Mouse (Mus musculus) WW6 (cell line): Measurements from ENCODE around the gene Mtmr12.

ENCODE experiments used
- DNase-seq: peaks from one replicate; pipeline ENCODE4 v3.0.0-alpha.2; 2013; ENCODE audit warnings: low read depth, low spot score

Gene Mtmr12

DNA sequence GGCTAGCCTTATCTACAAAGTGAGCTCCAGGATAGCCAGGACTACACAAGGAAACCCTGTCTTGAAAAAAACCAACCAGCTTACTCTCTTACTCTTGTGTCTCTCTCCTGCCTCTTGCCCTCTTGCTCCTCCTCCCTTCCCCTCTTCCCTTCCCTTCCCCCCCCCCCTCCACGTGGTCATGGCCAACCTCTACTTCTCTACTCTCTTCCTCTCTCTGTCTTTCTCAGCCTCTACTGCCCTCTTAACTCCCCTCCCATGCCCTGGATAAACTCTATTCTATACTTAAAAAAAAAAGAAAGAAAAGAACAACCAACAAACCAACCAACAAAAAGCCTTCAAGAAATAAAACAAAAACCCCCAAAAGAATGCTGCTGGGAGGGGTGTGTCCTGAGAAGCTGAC is 30.7 kb downstream of the Mtmr12 start:
- no peak for DNase-seq

DNA sequence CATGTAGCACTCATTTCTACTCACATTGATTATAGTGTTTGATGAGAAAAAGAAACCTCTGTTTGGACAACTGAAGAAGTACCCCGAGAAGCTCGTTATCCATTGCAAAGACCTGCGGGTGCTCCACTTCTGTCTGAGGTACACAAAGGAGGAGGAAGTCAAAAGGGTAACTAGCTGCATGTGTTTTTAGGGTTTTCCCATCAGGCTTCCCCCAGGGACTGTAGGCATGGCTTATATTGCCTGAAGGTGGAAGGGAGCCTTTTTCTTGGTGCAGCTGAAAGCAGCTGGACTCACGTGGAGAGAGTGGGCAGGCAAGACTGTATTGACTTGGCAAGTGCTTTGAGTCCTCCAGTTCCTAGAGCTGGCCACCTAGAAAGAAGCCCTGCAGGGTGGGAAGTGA is 31.2 kb downstream of the Mtmr12 start:
- no peak for DNase-seq

DNA sequence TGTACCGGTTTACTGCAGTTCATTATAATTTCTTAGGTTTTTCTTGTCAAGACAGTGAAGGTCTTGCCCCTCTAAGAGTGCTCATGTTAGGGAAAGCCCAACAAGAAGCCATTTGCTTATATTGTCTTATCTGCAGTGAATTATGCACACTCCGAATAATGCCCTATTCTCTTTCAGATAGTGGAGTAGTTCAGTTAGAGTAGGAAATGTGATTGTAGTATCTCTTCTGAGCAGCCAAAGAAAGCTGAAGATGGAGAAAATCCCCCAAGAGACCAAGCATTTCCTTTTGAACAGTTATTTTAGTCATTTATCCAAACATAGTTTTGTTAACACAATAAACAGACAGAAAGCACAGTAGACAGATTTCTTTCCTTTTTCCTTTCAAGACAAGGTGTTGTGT is 32.1 kb downstream of the Mtmr12 start:
- no peak for DNase-seq

DNA sequence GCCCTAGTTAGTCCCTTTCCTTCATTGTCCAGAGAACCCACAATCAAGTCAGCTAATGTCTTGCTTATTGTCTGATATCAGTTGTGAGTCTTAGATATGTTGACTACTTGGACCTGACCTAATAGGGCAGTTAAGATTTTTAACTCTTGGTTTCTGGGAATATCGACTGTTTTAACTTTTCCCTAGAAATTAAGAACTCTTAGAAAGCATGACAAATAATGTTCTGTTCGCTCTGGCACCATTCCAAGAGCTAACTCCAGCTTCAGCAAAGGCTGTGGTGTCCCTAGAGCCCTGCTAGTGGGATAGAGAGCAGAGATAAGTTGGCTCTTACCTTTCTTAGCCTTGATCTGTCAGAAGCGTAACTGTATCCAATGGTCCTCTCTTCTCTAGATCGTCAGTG is 32.7 kb downstream of the Mtmr12 start:
- DNase-seq, result no peak

DNA sequence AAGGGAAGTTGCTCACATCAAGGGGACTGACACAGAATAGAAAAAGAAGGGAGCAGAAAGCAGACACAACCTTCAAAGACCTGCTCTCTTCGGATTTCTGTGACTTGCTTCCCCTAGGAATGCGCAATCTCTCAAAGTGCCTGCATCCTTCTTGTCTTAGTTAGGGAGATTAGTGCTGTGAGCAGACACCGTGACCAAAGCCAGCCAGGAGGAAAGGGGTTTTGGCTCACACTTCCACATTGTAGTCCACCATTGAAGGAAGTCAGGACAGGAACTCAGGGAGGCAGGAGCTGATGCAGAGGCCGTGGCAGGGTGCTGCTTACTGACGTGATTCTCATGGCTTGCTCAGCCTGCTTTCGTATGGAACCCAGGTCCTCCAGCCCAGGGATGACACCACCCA is 33.5 kb downstream of the Mtmr12 start:
- no peak for DNase-seq

DNA sequence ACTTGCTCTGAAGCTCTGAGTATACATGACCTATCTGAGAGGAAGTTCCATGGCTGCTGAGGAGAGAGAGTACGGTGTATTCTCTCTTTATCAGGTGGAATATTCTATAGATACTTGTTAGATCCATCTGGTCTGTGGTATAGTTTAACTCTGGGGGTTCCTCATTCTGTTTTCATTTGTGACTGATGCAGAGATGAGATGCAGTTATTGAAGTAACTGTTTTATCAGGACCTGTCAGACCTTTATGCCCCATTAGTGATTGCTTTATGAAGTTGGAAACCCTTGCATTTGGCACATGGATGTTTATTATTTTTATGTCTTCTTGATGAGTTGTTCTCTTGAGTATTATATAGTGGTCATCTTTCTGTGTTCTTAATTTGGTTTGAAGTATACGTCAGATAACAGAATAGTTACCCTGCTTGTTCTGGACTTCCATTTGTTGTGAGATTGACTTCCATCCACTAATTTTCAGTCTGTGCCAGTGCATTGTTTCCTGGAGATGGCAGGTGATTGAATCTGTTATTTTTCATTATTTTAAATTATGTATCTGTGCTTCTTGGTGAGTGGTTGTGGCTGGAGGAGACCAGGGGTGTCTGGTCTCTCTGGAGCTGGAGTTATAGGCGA is 36.0 kb downstream of the Mtmr12 start:
- DNase-seq, result no peak

DNA sequence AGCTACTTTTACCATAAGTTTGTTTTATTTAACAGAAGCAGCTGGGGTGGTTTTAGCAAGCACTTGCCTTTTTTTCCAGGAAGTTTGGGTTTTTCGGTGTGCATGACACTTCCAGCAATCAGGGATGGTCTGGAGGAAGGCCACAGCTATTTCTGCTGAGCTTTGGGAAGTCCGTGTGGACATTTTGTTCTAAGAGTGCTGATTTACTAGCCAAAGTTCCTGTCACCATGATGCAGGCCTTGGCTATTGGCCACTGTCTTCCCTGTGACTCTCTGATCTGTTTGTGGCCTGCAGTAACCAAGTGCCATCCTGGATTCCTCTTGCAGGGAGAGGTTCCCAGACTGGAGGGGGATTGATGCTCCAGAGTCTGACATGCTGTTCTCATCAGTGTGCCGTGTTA is 39.0 kb downstream of the Mtmr12 start:
- no peak for DNase-seq

DNA sequence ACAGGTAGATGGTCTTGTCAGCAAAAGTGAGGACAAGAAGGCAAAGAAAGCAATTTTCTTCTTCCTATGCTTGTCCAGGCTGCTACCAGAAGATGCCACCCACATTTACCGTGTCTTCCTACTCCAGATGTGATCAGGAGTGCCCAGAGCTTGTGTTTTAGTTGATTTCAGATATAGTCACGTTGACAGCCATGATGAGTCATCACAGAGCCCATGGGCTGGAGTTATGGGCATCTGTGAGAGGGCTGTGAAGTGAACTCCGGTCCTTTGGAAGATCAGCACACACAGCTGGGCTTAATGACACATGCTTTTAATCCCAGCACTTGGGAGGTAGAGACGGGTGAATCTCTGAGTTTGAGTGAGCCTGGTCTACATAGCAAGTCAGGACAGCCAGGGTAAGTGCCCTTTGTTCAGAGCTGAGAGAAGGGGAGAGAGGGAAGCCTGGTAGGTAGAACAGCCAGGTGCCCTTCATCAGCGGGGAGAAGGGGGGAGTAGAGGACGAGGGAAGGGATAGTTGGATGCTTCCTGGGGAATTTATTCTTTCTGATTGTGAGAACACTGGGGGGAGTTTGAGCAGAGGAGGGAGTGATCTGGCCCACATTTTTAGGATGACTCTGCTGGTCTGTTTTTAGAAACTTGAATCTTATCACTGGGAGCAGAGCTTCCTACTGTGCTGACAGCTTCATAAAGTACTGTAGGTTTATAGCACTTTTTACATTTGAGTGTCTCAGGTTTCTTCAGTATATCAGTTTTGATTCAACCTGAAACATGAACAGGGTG is 40.9 kb downstream of the Mtmr12 start:
- no peak for DNase-seq

DNA sequence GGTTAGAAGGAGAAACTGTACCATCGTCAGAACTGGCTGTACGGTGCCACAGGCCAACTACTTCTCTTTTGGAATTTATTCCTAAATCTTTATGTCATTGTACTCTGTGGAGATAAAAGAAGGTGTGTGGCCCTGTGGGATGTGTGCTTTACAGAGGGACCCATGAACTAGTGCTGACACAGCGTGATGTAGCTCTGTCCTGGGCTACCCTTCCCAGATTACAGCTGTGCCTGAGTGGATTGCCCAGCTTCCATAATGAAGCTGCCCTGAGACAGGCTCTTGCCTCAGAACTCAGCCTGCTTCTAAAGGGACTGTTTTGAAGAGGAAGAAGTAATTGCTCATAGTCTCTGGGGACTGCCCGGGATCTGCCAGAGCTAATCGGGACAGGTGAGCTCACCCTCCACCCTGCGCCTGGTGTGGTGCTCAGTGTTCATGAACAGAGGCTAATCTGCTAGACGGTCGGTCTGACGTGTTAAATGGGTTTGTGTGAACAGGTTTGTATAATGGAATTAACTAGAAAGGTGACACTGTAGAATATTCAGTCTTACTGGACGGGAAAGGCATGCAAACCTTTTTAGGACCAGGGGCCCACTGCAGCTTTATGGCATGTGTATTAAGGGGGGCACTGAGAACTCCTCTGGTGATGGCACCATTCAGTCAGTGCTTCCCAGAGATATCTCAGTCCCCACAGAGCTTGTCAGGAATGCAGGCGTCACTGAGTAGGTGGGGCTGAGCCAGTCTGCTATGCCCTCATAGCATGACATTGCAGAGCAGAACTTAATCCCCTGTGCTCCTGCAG is 41.7 kb downstream of the Mtmr12 start:
- DNase-seq, result no peak

DNA sequence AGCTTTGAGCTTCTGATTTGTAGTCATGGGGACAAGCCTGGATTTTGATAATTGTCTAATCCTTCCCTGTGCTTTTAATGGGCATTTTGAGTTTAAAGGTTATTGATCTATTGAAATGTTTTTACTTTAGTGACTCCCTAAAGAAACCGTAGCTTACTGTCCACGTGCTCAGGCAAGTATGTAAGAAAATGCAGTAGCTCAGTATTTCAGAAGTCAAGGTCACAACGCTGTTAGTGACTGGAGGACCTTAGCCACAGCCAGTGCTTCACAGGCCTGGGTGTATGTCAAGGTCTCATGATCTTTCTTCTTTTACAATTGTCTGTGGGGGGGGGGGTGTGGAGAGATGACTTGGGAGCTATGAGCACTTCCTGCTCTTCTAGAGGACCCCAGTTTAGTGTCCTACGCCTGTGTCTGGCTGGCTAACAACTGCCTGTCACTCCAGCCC is 42.4 kb downstream of the Mtmr12 start:
- no peak for DNase-seq

DNA sequence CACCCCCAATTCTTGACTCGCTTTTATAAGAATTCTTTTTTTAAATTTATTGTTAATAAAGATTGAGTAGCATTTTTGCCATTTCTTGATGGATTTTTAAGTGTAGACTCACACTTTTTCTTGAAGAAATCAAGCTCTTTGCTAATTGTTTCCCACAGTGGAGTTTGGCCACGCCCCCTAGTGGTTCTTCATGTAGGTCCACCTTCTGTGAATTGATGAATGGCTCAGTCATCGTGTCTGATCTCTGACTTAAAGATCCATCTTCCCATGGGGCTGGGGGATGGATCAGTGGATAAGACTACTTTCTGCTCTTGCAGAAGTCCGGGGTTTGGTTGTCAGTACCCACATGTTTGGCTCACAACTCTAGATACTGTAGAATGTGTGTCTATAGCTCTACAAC is 43.5 kb downstream of the Mtmr12 start:
- no peak for DNase-seq

DNA sequence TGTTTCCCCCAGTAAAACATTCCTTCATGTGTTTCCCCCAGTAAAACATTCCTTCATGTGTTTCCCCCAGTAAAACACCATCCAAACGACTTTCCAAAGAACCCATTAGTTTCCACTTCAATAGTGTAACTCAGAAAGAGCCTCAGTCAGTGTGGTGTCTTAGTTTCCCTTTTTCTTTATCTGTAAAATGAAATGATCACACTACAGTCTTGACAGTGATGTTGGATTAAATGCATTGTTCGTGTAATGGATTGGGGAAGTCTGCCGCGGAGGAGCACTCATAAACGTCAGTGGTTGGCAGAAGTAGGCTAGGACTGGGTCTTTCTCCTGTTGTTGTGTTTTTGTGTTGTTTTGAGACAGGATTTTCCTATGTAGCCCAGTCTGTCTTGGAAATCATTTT is 45.5 kb downstream of the Mtmr12 start:
- no peak for DNase-seq

DNA sequence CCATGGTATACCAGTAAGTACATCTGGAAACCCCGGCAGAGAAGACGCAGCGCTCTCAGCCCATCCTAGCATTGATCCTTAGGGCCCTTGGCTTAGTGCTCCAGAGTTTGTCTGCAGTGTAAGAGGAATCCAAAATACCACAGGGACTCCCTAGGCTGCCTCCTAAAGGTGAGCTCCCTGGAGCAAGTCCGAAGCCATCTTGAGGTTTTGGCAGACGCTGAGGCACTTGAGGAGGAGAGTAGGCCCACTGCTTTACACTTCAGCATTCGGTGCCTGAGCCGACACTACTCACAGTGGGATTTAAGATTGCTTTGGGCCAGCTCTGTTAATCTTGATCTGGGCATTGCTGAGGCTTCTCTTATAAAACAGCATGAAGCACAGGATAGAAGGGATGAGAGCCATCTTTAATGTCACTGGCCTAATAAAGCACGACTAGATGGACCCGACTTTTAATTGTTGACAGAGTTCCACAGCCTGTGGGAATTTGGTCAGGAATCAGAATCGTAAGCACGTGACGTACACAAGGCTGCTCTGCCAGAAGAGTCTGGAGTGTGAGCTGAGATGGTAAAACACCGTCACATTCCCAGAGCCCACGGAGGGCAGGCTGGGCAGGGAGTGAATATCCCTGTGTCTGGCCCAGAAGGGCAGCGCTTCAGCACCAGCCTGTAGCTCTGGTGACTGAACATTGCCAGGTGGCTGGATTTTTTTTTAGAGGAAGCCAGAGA is 46.8 kb downstream of the Mtmr12 start:
- DNase-seq, result no peak

DNA sequence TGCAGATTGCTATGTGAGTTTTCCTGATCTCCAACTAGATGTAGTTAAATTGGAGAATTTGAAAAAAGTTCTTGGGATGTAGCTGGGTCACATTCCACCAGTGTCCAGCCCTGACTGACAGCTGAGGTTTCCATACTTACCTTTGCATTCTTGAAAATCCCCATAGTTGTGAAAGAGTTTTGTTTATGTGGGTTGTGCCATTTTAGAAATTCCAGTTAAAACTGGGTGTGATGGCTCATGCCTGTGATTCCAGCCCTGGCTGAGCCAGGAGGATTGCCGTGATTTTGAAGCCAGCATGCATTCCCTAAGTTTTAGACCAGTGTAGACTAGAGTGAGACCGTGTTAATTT is 47.3 kb downstream of the Mtmr12 start:
- no peak for DNase-seq

DNA sequence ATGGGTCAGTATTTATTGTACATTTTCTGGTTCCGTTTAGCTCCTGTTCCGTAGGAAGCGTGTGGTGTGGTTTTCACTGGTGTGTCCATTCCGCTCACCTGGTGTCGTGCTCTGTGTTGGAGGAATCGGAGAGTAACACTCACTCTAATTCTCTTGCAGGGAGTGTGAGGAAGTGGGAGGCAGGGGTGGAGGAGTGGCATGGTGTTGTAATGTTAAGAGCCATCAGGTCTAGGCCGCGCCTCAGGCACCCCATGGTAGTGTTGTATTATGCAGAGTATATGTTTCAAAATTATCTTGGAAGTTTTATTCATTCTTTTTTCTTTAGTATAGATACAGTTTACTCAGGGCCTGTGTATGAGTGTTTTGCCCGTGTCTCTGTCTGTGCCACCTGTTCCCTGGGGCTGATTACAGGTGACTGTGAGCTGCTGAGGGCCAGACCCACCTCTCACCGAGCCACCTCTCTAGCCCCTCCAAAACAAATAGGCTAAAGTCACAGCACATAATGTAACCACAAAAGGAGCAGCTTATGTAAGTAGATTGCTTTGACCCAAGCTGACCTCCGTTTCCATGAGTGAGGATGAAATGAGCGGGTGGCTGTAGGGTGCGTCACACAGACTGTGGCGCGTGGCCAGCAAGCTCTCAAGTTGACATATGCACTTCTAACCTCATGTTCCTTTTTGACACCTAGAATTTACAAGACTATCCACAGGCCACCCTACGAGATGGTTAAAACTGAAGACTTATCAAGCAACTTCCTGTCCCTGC is 53.1 kb downstream of the Mtmr12 start:
- no peak for DNase-seq

DNA sequence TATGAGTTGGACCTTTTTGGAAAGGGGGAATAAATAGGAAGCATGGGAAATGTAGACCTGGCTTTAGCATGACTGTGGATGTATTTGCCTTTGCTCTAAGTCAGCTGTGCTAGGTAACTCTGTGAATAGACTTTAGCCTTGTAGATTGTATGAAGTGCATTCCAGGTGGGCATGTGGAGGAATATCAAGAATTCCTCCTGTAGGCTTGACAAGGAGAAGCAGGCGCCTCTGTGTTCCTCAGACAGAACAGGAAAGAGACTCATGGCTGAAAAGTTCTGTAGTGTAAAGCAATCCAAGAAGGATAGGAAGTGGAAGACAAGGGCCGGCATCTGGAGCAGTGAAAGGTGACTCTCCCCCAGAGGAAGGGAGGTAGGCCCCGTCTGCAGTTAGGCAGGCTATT is 58.2 kb downstream of the Mtmr12 start:
- DNase-seq, result no peak

DNA sequence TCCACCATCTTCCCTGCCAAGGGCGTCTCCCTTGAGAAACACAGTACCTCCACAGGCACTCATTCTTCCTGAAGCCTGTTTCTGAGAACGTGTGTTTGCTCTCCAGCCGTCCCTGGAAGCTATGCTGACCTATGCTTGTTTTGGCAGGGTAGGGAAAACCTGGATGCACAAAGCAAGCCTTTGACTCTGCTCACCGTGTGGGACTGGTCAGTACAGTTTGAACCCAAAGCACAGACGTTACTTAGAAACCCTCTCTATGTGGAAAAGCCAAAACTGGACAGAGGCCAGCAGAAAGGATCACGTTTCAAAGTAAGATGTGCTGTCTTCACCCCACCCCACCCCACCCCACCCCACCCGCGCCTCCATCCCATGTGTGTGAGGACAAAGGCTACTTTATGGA is 61.6 kb downstream of the Mtmr12 start:
- DNase-seq, result no peak

DNA sequence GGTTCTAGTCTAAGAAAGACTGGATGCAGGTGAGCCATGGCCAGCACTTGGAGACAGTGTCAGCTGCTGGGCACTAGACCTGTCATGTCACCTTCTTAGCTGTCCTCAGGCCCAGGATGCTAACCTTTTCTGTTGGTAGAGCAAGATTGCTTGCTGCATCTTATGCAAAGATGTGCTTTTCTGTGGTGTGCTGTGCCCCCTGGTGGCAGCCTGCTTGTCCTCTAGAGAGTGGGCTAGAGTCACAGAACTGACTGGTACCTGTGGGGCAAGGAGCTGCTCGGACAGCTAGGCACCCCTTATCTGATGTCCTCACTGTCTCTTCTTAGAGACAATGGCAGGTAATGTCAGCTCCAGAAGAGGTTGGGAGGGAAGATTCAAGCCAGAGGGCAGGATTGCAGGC is 63.2 kb downstream of the Mtmr12 start:
- DNase-seq, result no peak

DNA sequence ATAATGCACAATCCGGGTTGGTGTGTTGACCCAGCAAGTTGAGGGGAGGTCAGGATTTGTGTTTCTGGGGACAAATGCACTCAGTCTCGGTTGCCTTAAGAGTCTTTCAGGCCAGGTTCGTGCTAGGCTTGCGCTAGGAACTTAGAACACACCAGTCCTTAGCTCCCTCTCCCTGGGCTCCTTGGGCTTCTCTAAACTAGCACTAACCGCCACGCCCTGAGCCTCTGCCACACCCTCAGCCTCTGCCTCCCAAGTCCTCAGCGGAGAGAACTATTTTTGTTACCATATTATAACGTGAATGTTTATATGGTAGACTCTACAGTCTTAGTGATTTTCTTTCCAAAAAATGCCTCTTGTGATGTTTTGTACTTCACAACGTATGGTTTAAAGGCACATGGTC is 66.5 kb downstream of the Mtmr12 start:
- no peak for DNase-seq

DNA sequence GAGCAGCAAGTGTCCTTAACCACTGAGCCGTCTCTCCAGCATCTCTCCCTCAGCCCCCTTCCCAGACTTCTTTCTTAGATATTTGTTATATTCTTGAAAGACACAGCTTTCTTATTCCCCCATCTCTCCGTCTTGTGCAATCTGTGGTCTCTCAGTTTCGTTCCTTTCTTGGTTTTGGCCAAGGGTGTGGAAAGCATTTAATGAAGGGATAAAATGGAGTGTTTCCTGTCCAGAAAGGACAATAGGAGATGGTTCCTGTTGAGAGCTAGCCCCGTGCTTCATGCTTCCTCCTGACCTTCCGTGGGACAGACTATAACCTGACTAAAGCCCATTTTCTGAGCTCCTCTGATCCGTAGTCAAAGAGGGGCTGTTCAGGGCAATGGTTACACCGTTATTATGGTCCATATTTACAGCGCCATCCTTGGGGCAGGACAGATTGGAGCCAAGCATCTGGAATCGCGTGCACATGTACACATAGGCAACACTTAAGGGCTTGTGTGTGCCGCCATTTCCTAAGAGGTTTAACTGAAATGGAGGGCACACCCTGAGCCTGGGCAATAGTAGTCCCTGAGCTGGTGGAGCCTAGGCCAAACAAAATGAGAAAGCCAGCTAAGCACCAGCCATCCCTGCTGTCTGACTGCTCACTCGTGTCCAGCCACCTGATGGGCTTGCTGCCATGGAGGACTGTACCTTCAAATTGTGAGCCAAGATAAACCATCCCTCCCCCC is 68.7 kb downstream of the Mtmr12 start:
- no peak for DNase-seq
